Mouse (Mus musculus) Muller cell, postnatal 12 days (primary cell): ENCODE measurements around the gene Mlst8.

ENCODE experiments used
- DNase-seq: peaks from one replicate; pipeline ENCODE4 v3.0.0-alpha.2; 2015; ENCODE audit errors: inconsistent ontology term

The Mlst8 gene

DNA sequence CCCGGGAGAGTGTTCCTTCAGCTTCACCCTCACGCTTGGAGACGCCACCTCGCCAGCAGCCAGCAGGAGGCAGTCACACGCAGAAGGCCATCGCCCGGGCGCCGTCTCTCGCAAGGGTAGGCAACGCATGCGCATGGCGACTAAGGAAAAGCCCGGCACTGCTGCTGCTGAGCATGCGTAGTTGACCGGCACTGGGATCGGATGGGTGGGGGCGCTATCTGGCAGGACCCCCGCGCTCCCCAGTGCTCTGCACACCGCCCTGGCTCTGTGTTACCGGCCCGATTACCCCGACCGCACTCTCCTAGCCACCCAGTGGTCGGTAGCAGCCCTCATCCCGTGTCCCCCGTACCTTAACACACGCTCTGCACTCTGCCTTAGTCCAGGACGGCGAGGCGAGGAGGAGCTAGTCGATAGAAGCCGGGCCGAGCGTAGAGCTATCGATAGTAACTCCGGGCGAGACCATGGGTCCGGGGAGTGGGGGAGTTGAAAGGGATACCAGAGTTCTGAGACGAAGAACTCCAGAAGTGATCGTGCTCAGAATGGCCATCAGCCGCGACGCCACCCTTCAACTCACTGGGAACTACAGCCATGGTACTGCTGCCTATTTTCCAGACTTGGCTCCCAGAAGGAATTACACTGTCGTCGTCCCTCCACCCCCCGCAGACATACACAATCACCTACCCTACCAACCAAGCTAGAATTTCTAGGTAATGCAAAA lies at the start of gene Mlst8:
Gene Mlst8 (minus strand): TSS at position 416 of the 718 bp plus-strand sequence.
- peak; percentile 97 for DNase-seq

DNA sequence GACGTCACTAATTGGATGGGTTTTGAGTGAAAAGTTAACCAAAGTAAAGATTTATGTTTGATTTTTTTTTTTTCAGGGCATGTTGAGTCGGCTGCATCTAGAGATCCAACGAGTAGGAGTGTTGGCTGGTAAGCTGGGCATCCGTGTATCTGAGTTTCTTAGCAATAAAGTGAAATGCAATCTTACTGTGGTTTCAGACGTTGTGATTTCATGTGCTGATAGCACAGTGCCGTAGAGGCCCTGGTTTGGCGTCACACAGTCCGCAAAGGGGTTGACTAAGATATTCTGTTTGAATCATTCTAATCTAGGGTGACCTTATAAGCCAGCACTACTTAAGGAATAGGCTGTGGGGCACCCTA lies 49.7 kb upstream of the Mlst8 start:
- no peak for DNase-seq

GRCm38 (mm10) chr17:24527723-24528559 lies 49.1 kb upstream of the Mlst8 start, which contains the start of gene Traf7:
Gene Traf7 (minus strand): TSS chr17:24527938.
- DNase-seq, result peak; percentile 99

DNA sequence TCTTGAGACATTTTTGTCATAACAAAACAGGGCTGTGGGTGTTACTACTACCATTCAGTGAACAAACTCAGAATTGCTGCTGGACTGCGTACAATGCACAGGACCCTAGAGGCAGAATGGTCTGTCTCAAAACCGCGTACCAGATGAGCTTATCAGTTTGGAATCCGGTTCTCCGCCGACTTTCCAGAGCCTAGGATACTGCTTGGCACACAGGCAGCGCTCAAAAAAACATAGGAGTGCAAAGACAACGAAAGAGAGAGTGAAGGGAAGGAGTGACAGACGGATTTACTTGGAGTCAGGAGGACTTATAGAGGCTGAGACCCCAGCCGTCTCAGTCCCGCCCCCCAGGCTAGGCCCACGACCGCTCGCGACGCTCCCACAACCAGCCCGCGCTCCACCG lies 48.4 kb upstream of the Mlst8 start:
- DNase-seq, result peak; percentile 76

GRCm38 (mm10) chr17:24524734-24525133 lies 45.9 kb upstream of the Mlst8 start:
- DNase-seq, result no peak

DNA sequence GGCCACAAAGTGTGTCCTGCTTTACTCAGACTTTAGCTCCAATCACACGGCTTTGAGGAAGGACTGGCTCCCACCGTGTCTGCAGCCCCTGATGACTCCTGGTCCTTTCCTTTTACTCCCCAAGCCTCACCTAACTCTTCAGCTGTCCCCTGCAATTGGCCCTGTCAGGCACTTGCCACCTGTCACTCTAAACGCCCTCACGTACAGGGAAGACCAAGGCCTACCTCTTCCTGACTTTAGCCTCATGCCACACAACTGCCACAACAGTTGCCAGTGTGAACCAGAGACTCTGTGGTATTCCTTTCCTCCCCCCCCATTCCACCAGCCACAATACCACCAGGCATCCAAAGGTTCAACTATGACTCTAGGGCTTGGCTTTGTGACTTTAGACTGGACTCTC lies 41.6 kb upstream of the Mlst8 start:
- DNase-seq, result no peak

DNA sequence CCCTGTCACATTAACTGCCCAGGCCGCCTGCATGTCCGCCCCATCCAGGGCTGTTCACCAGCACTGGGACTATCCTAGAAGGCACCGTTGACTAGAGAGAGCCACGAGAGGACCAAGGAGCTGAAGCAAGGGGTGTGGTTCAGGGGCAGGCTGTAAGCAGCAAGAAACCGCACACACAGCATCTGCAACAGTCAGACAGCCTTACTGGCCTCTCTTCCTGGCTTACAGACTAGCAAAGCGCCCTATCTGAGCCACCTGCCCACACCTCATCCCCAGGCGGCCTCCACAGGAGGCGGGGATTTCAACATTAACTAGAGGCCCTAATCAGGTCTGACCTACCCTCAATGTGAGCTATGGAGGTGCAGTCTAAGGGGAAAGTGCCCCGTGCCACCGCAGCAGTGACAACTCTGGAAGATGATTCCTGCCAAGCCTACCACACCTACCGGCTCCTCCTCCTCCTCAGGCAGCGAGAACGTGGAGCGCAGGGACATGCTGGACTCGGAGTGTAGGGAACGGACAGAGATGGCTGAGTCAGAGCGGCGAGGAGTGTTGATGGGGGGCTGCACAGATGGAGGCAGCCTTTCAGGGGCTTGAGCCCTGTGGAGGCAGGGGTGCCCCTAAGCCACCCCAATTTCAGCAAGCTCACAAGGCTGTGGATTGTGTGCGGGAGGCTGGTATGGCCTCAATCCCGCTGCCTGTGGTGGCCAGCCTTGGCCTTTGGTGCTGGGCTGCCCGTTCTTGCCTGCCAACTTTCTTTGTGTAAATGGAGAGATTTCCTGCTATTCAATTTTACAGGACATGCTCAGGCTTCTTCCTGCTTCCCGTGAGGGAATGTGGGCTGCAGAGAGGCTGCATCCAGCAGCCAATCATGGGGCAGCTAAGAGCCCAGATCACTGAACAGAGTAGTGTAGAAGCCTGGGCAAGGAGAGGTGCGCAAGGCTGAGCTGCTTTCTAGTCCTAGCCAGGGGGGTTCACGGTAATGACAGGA lies 35.7 kb upstream of the Mlst8 start:
- DNase-seq, result no peak

DNA sequence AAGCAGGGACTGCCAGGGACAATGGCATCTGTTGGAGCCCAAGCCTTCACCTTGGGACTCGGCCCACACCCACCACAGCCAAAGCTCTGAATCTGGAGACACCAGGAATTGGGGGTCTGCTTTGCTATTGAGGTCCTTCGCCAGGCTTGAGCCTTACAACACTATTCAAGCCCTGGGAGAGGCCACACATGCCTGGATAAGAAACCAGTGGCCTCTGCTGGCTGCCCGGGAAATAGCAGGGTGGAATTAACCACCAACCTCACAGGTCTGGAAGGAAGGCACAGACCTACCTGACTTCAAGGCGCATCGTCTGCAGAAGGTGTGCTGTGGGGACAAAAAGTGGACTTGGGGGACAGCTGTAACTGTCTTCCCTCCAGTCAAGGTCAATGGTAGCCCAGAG lies 34.7 kb upstream of the Mlst8 start:
- no peak for DNase-seq

GRCm38 (mm10) chr17:24507806-24508460 lies 29.1 kb upstream of the Mlst8 start:
- no peak for DNase-seq

GRCm38 (mm10) chr17:24507129-24507664 lies 28.3 kb upstream of the Mlst8 start:
- no peak for DNase-seq

DNA sequence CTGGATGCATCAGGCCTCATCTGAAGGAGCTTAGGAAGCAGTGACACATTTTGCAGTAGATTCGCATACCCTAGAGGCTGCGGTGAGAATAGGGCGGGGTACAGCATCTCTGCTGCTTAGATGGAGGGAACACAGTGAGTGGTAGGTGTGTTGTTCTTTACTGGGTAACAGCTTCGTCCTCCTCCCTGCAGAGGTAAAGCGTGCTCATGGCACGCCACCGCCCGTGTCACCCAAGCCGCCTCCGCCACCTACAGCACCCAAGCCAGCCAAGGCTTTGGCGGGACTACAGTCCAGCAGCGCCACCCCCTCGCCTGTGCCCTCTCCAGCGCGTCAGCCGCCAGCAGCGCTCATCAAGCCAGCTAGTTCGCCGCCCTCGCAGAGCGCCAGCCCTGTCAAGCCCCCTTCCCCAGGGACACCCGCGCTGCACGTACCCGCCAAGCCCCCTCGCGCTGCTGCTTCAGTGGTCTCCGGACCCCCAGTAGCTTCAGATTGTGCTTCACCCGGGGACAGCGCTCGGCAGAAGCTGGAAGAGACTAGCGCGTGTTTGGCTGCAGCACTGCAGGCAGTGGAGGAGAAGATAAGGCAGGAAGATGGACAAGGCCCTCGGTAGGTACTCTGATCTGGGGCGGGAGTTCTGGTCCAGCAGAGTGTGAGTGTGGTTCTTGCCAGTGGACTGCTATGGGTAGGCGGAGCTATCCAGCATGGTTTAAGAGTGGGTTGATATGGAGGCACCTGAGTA lies 27.6 kb upstream of the Mlst8 start:
- no peak for DNase-seq

DNA sequence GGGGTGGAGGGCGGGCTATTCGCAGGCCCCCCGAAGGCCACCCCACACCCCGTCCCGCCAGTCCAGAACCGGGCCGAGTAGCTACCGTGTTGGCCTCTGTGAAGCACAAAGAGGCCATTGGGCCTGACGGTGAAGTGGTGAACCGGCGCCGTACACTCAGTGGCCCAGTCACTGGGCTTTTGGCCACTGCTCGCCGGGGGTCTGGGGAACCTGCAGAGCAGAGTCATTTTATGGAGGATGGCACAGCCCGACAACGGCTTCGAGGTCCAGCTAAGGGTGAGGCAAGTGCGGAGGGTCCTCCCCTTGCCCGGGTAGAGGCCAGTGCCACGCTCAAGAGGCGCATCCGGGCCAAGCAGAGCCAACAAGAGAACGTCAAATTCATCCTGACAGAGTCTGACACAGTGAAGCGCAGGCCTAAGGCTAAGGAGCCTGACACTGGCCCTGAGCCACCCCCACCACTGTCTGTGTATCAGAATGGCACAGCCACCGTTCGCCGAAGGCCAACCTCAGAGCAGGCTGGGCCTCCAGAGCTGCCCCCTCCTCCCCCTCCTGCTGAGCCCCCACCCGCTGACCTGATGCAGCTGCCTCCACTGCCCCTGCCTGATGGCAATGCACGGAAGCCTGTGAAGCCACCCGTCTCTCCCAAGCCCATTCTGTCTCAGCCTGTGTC lies 26.5 kb upstream of the Mlst8 start:
- no peak for DNase-seq

GRCm38 (mm10) chr17:24504085-24504484 lies 25.2 kb upstream of the Mlst8 start:
- no peak for DNase-seq

GRCm38 (mm10) chr17:24502208-24502607 lies 23.3 kb upstream of the Mlst8 start:
- DNase-seq, result no peak

DNA sequence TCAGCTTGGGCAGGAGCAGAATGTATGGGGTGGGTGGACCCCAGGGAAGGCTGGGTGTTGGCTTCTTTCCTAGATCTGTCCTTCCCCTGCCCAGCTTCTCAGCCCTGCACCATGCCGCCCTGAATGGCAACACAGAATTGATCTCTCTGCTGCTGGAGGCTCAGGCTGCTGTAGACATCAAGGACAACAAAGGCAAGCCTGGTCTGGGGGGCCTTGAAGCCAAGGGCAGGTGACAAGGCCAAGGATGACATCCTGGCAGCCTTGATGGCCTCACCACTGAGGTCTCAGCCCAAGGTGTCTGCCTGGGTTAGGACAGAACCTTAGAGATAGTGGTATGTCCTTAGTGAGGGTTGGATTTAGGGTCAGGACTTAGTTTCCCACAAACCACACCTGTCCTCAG lies 17.1 kb upstream of the Mlst8 start:
- no peak for DNase-seq

DNA sequence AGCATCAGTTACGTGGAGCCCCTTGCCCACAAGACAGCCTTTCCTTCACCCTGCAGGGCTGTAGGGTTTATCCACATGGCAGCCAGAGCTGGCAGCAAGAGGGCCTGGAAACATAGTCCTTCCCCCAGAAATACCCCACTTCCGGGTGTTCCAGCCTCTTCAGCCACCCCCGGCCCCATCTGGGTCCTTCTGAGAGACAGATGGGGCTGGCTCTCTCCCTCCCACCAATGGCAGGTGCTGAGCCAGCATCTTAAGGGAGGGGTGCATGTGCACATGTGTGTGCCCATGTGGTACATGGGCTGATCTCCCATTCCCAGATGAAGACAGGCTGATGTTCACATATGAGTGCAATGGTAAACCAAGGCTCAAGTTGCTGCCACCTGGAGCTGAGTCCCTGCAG lies 16.6 kb upstream of the Mlst8 start:
- no peak for DNase-seq

GRCm38 (mm10) chr17:24494627-24495335 lies 15.9 kb upstream of the Mlst8 start:
- peak; percentile 52 for DNase-seq

DNA sequence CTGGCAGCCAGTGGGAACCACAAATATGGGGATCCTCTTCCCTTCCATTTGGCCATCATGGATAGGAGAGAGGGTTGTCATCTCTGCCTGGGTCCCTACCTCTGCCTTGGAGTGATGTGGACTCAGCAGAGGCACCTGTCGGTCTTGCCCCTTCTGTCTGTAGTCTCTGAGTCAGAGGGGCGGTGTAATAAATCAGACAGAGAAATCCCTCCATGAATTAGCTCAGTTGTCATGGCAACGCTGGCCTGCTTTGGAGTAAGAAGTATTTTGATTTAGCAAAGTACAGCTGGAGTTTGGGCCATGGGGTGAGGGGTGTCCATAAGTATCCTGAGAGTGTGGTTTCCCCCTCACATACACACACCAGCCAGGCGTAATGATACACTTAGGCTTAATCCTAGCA lies 11.5 kb upstream of the Mlst8 start:
- no peak for DNase-seq
